Mouse (Mus musculus) liver, embryonic 13.5 days (tissue): Measurements from ENCODE around the gene Slc28a1. TPM values are rescaled to one million over a fixed set of nuclear protein-coding genes. Genes with fewer than 3 reads are reported as not detected.
A peak's percentile ranks its signal among the peaks of the same experiment; 100 is the strongest.
"Not testable (repeated sequence)": the region's sequence is repeated elsewhere in the genome, so short reads cannot be mapped to it uniquely, and the experiment has no call there.

ENCODE experiments used
- ATAC-seq: fragments of 200-750 bp; cut with Nextera tagmentation; 2 replicates; pipeline ENCODE4 v1.8.0; 2017; ENCODE audit warnings: low read depth, mild to moderate bottlenecking, moderate number of reproducible peaks, moderate library complexity
- DNase-seq: peaks from one replicate; pipeline ENCODE4 v3.0.0; 2022
- H3K27ac ChIP-seq: fragments of 300-500 bp; sonication (generic); 2 replicates; pipeline ENCODE4 v1.5.1; 2015; ENCODE audit warnings: moderate library complexity, mild to moderate bottlenecking, inconsistent platforms
- H3K27me3 ChIP-seq: fragments of 300-500 bp; sonication (generic); 2 replicates; pipeline ENCODE4 v1.6.1; 2015; ENCODE audit warnings: mild to moderate bottlenecking, inconsistent platforms
- H3K36me3 ChIP-seq: fragments of 300-500 bp; sonication (generic); 2 replicates; pipeline ENCODE4 v1.6.1; 2015; ENCODE audit warnings: mild to moderate bottlenecking, inconsistent platforms
- H3K4me1 ChIP-seq: fragments of 300-500 bp; sonication (generic); replicated peaks from 2 replicates; pipeline ENCODE4 v1.6.1; 2015; ENCODE audit warnings: inconsistent platforms
- H3K4me2 ChIP-seq: fragments of 300-500 bp; sonication (generic); 2 replicates; pipeline ENCODE4 v1.6.1; 2015; ENCODE audit warnings: inconsistent platforms, mild to moderate bottlenecking, moderate library complexity
- H3K4me3 ChIP-seq: fragments of 300-500 bp; sonication (generic); replicated peaks from 2 replicates; pipeline ENCODE4 v1.5.1; 2015; ENCODE audit warnings: mild to moderate bottlenecking, inconsistent platforms
- H3K9ac ChIP-seq: fragments of 300-500 bp; sonication (generic); 2 replicates; pipeline ENCODE4 v1.6.1; 2015; ENCODE audit warnings: mild to moderate bottlenecking, inconsistent platforms
- H3K9me3 ChIP-seq: fragments of 300-500 bp; sonication (generic); replicated peaks from 2 replicates; pipeline ENCODE4 v1.6.1; 2016; ENCODE audit warnings: inconsistent platforms
- WGBS: fragments of 180-500 bp; shearing (Covaris S2); methylation state at CpG from one replicate; pipeline ENCODE4 v1.1.7; 2015; ENCODE audit not compliant: insufficient replicate concordance; 5-methylcytosine and 5-hydroxymethylcytosine counted together
- polyA plus RNA-seq: library from polyadenylated mRNA; unstranded; fragments of >200 nt; fragmentation: Nextera tagmentation; extraction: Ambion mirVana; gene quantifications from 2 replicates; pipeline ENCODE4 v1.2.1, GENCODE M21; 2015

The Slc28a1 gene
- polyA plus RNA-seq, 1 experiment from 2014 or later: 0.54 TPM

- Histone ChIP-seq H3K9me3 (no peaks in the 10 kb centered on the region), H3K27me3 (no peaks in the 10 kb centered on the region), H3K4me1 (peaks cover 12% of the 10 kb centered on the region), H3K4me2 (no peak overlapping the region), H3K9ac (no peak overlapping the region), H3K36me3 (no peaks in the 10 kb centered on the region), H3K27ac (no peak overlapping the region), H3K4me3 (no peak overlapping the region)
- DNase-seq (no peak), ATAC-seq (no peak)
- WGBS: 16% methylated on average over 4 of the region's 4 CpGs
Measured at GRCm38 (mm10) chr7:81195509-81195908, 80.9 kb downstream of the Slc28a1 start.

GRCm38 (mm10) chr7:81196796-81197195 lies 82.2 kb downstream of the Slc28a1 start:
- ATAC-seq: no peak
- Histone ChIP-seq H3K27ac (no peak overlapping the region), H3K9ac (no peak overlapping the region), H3K4me3 (no peak overlapping the region), H3K27me3 (no peaks in the 10 kb centered on the region), H3K4me2 (no peak overlapping the region), H3K36me3 (no peaks in the 10 kb centered on the region), H3K9me3 (no peaks in the 10 kb centered on the region), H3K4me1 (peaks cover 12% of the 10 kb centered on the region)
- no peak for DNase-seq
- 49% methylated on average over 3 of the region's 3 CpGs for WGBS

- peaks cover 12% of the 10 kb centered on the region for H3K4me1 ChIP-seq
- H3K36me3 ChIP-seq: no peaks in the 10 kb centered on the region
- 0 out of 2 replicates have a peak, but pooled peaks cover 3% of the 10 kb centered on the region for H3K27me3 ChIP-seq
- WGBS: 46% methylated on average over 4 of the region's 4 CpGs
- H3K4me3 ChIP-seq: no peak overlapping the region
- no peak for ATAC-seq
- no peaks in the 10 kb centered on the region for H3K9me3 ChIP-seq
- H3K27ac ChIP-seq: no peak overlapping the region
- DNase-seq: no peak
- H3K4me2 ChIP-seq: no peak overlapping the region
- no peak overlapping the region for H3K9ac ChIP-seq
Measured at GRCm38 (mm10) chr7:81198538-81198937, 83.9 kb downstream of the Slc28a1 start.

GRCm38 (mm10) chr7:81199109-81199508 lies 84.5 kb downstream of the Slc28a1 start:
- no peaks in the 10 kb centered on the region for H3K36me3 ChIP-seq
- H3K9ac ChIP-seq: no peak overlapping the region
- H3K9me3 ChIP-seq: no peaks in the 10 kb centered on the region
- 45% methylated on average over 5 of the region's 5 CpGs for WGBS
- H3K27ac ChIP-seq: no peak overlapping the region
- ATAC-seq: no peak
- no peak overlapping the region for H3K4me2 ChIP-seq
- H3K4me1 ChIP-seq: peaks cover 12% of the 10 kb centered on the region
- H3K27me3 ChIP-seq: 0 out of 2 replicates have a peak, but pooled peaks cover 3% of the 10 kb centered on the region
- DNase-seq: no peak
- H3K4me3 ChIP-seq: no peak overlapping the region

GRCm38 (mm10) chr7:81199757-81200156 lies 85.2 kb downstream of the Slc28a1 start:
- no peak overlapping the region for H3K4me2 ChIP-seq
- DNase-seq (no peak), ATAC-seq (no peak)
- H3K9ac ChIP-seq: no peak overlapping the region
- H3K4me3 ChIP-seq: no peak overlapping the region
- 25% methylated on average over 4 of the region's 4 CpGs for WGBS
- H3K27me3 ChIP-seq: 0 out of 2 replicates have a peak, but pooled peaks cover 3% of the 10 kb centered on the region
- no peaks in the 10 kb centered on the region for H3K36me3 ChIP-seq
- H3K4me1 ChIP-seq: peaks cover 12% of the 10 kb centered on the region
- no peak overlapping the region for H3K27ac ChIP-seq
- H3K9me3 ChIP-seq: no peaks in the 10 kb centered on the region

- Histone ChIP-seq H3K4me3 (no peak overlapping the region), H3K36me3 (no peaks in the 10 kb centered on the region), H3K27ac (no peak overlapping the region), H3K9ac (no peak overlapping the region), H3K4me2 (no peak overlapping the region), H3K4me1 (peaks cover 12% of the 10 kb centered on the region), H3K27me3 (0 out of 2 replicates have a peak, but pooled peaks cover 3% of the 10 kb centered on the region), H3K9me3 (no peaks in the 10 kb centered on the region)
- DNase-seq (no peak), ATAC-seq (no peak)
- WGBS: 66% methylated on average over 5 of the region's 5 CpGs
Measured at GRCm38 (mm10) chr7:81202389-81202788, 87.8 kb downstream of the Slc28a1 start.

GRCm38 (mm10) chr7:81203576-81203975 lies 89.0 kb downstream of the Slc28a1 start:
- not testable (repeated sequence) for ATAC-seq, H3K36me3 ChIP-seq, H3K4me1 ChIP-seq, H3K27me3 ChIP-seq, H3K9ac ChIP-seq, H3K9me3 ChIP-seq, H3K4me3 ChIP-seq, H3K27ac ChIP-seq, H3K4me2 ChIP-seq, DNase-seq
- WGBS: 76% methylated on average over 10 of the region's 10 CpGs

- ATAC-seq (no peak), DNase-seq (peak; percentile 9)
- WGBS: 13% methylated on average over 6 of the region's 6 CpGs
- H3K9ac ChIP-seq: no peak overlapping the region
- H3K36me3 ChIP-seq: no peaks in the 10 kb centered on the region
- no peak overlapping the region for H3K4me3 ChIP-seq
- H3K4me2 ChIP-seq: no peak overlapping the region
- no peak overlapping the region for H3K27ac ChIP-seq
- peaks cover 47% of the 10 kb centered on the region for H3K27me3 ChIP-seq
- no peaks in the 10 kb centered on the region for H3K9me3 ChIP-seq
- peaks cover 23% of the 10 kb centered on the region for H3K4me1 ChIP-seq
Measured at GRCm38 (mm10) chr7:81208944-81209343, 94.3 kb downstream of the Slc28a1 start.

GRCm38 (mm10) chr7:81209979-81210685 lies 95.5 kb downstream of the Slc28a1 start:
- no peak overlapping the region for H3K27ac ChIP-seq
- no peak overlapping the region for H3K4me2 ChIP-seq
- peaks cover 23% of the 10 kb centered on the region for H3K4me1 ChIP-seq
- H3K9ac ChIP-seq: no peak overlapping the region
- WGBS: 50% methylated on average over 12 of the region's 12 CpGs
- DNase-seq (no peak), ATAC-seq (no peak)
- H3K36me3 ChIP-seq: no peaks in the 10 kb centered on the region
- H3K4me3 ChIP-seq: no peak overlapping the region
- H3K27me3 ChIP-seq: peaks cover 59% of the 10 kb centered on the region
- no peaks in the 10 kb centered on the region for H3K9me3 ChIP-seq

GRCm38 (mm10) chr7:81211760-81212159 lies 97.2 kb downstream of the Slc28a1 start:
- 5% methylated on average over 8 of the region's 8 CpGs for WGBS
- DNase-seq: no peak
- H3K4me3 ChIP-seq: peak overlapping the region; percentile 58; the same call in 1 of the 2 replicates
- H3K4me2 ChIP-seq: peak overlapping the region; percentile 69
- no peak overlapping the region for H3K27ac ChIP-seq
- no peak for ATAC-seq
- peaks cover 23% of the 10 kb centered on the region for H3K4me1 ChIP-seq
- no peaks in the 10 kb centered on the region for H3K9me3 ChIP-seq
- no peaks in the 10 kb centered on the region for H3K36me3 ChIP-seq
- no peak overlapping the region for H3K9ac ChIP-seq
- peaks cover 74% of the 10 kb centered on the region for H3K27me3 ChIP-seq

GRCm38 (mm10) chr7:81212261-81212681 lies 97.7 kb downstream of the Slc28a1 start:
- ATAC-seq: peak; percentile 45
- H3K9ac ChIP-seq: peak overlapping the region; percentile 47
- H3K9me3 ChIP-seq: no peaks in the 10 kb centered on the region
- no peaks in the 10 kb centered on the region for H3K36me3 ChIP-seq
- peaks cover 23% of the 10 kb centered on the region for H3K4me1 ChIP-seq
- H3K27me3 ChIP-seq: peaks cover 76% of the 10 kb centered on the region
- peak; percentile 24 for DNase-seq
- WGBS: 0% methylated on average over 22 of the region's 22 CpGs
- H3K4me3 ChIP-seq: peak overlapping the region; percentile 58
- peak overlapping the region; percentile 69 for H3K4me2 ChIP-seq
- no peak overlapping the region; the same call in 1 of the 2 replicates for H3K27ac ChIP-seq
